In the genomic region with DNA sequence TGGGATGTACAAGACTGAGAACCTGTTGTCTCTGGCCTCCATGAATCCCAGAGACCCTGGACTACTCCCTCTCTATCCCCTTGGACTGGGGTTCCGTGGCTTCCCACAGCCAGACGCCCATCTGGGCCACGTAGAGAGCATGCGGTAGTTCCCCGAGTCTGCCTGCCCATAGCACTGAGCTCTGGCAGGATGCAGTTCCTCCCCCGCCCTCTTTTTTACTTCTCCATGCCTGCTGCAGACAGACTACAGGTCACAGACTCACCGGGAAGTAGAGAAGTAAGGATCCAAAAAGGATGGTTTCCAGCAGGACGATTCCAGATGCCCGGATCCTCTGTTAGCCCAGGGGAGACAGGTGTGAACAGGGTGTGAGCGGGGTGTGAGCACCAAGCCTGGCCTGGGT, we compare ENCODE assay signal across 28 mouse cellular contexts. TPM values are rescaled to one million over a fixed set of nuclear protein-coding genes. Genes with fewer than 3 reads are reported as not detected.
DNase-seq lines count a peak whose midpoint lies in the region; ATAC-seq and TF ChIP-seq lines count a peak whose summit lies in the region.
"Had no signal": no experiment of that assay in that cellular context is flagged by ENCODE, and none has a peak within 500 bp of the region (broad histone marks: within the 10 kb centered on the region; RNA-seq: fewer than 3 reads in every experiment).

No protein-coding gene starts in this region.

- peaks cover 27% of the 10 kb centered on the region for H3K4me1 ChIP-seq in midbrain, embryonic 10.5 days
- H3K4me1 ChIP-seq in midbrain, postnatal 0 days (ENCODE audit: insufficient read depth, low read length) = no peaks in the 10 kb centered on the region
- peaks cover 3 to 16% of the 10 kb centered on the region in 2 experiments for H3K4me1 ChIP-seq in MEL (ENCODE audit: control insufficient read depth in 1 of 2, insufficient read depth in 2 of 2, low read length in 2 of 2)
- peaks cover 14% of the 10 kb centered on the region for H3K4me1 ChIP-seq in forebrain, embryonic 12.5 days

- no peak overlapping the region for H3K4me2 ChIP-seq in midbrain, postnatal 0 days (ENCODE audit: low read depth, low read length, poor library complexity, severe bottlenecking)
- no peak overlapping the region for H3K4me2 ChIP-seq in forebrain, embryonic 12.5 days
- H3K4me2 ChIP-seq: embryonic facial prominence, embryonic 13.5 days; heart, embryonic 12.5 days; hindbrain, embryonic 14.5 days had no signal

- no peak for TF ChIP-seq EP300 in MEL (IDR thresholded peaks at IDR 0.05; ENCODE audit: low read depth in 1 of 2, low read length in 2 of 2)

- no peak overlapping the region for H3K9ac ChIP-seq in midbrain, postnatal 0 days (replicated peaks; ENCODE audit: low read length, poor library complexity, severe bottlenecking)
- 0 out of 2 replicates have a peak overlapping the region, but pooled peaks have one; percentile 23 for H3K9ac ChIP-seq in MEL (ENCODE audit: control insufficient read depth, low read depth, low read length, poor library complexity, severe bottlenecking)
- H3K9ac ChIP-seq in forebrain, embryonic 12.5 days = no peak overlapping the region
- H3K9ac ChIP-seq: embryonic facial prominence, embryonic 13.5 days; heart, embryonic 12.5 days; hindbrain, embryonic 14.5 days had no signal

- TF ChIP-seq CTCF in midbrain, postnatal 0 days (IDR thresholded peaks at IDR 0.05) = no peak
- TF ChIP-seq CTCF in MEL (IDR thresholded peaks at IDR 0.05 in 2 of 3, conservative IDR thresholded peaks at IDR 0.05 in 1 of 3; ENCODE audit: control insufficient read depth in 1 of 3, insufficient read depth in 1 of 3, low read depth in 2 of 3, low read length in 3 of 3, poor library complexity in 1 of 3, severe bottlenecking in 1 of 3) = no peak

- peak; percentile 80 for DNase-seq in heart, adult 11 months
- DNase-seq in heart, adult 8-10 months (ENCODE audit: low spot score) = no peak
- peak; percentile 10 for DNase-seq in midbrain, embryonic 10.5 days (ENCODE audit: low spot score)
- DNase-seq in midbrain, postnatal 0 days (ENCODE audit: low spot score) = no peak
- DNase-seq in MEL (ENCODE audit: low read depth, low spot score) = peak; percentile 41
- no peak for DNase-seq in spleen, postnatal 4 days (ENCODE audit: low spot score in 2 of 2)
- DNase-seq: adrenal gland, adult 2 months; adrenal gland, postnatal 14 days; cerebellum, adult 11 months; cerebellum, adult 2 months; cerebellum, adult 9-11 months; embryo, embryonic 11 days; gastrocnemius, postnatal 25 days; heart, postnatal 14 days; heart, postnatal 4 days had no signal

- no peak for ATAC-seq in midbrain, postnatal 0 days (ENCODE audit: low FRiP score)
- peak; percentile 45; the same call in 1 of the 2 replicates for ATAC-seq in common myeloid progenitor, adult 5-6 weeks (replicated peaks; ENCODE audit: low read depth, poor library complexity, severe bottlenecking)
- ATAC-seq in forebrain, embryonic 12.5 days (ENCODE audit: low FRiP score) = no peak
- ATAC-seq: forebrain, embryonic 14.5 days; hindbrain, postnatal 0 days; inflammation-experienced regulatory T-cells, adult 6 months; intestine, embryonic 16.5 days had no signal

- no peaks in the 10 kb centered on the region for H3K79me2 ChIP-seq in MEL (ENCODE audit: control insufficient read depth, insufficient read depth, low read length, poor library complexity)

- TF ChIP-seq POLR2A in MEL (IDR thresholded peaks at IDR 0.05; ENCODE audit: control insufficient read depth in 1 of 2, insufficient read depth in 1 of 2, low read depth in 1 of 2, low read length in 2 of 2, poor library complexity in 1 of 2) = no peak

- H3K27me3 ChIP-seq in midbrain, embryonic 10.5 days (ENCODE audit: low read depth, poor library complexity, severe bottlenecking) = peaks cover 24% of the 10 kb centered on the region
- H3K27me3 ChIP-seq in midbrain, postnatal 0 days (ENCODE audit: insufficient read depth, low read length) = no peaks in the 10 kb centered on the region
- H3K27me3 ChIP-seq in MEL (ENCODE audit: control insufficient read depth in 1 of 2, insufficient read depth in 2 of 2, low read length in 2 of 2) = no peaks in the 10 kb centered on the region; a peak in 1 of 4 replicates
- 0 out of 2 replicates have a peak, but pooled peaks cover 3% of the 10 kb centered on the region for H3K27me3 ChIP-seq in forebrain, embryonic 12.5 days
- H3K27me3 ChIP-seq: embryonic facial prominence, embryonic 13.5 days had no signal

- TF ChIP-seq RAD21 in MEL (IDR thresholded peaks at IDR 0.05; ENCODE audit: low read depth, low read length) = no peak

- WGBS in midbrain, embryonic 10.5 days = 85% methylated on average over 10 of the region's 10 CpGs
- WGBS in midbrain, postnatal 0 days = 77% methylated on average over 10 of the region's 10 CpGs
- 85% methylated on average over 10 of the region's 10 CpGs for WGBS in forebrain, embryonic 12.5 days

- H3K36me3 ChIP-seq in midbrain, embryonic 10.5 days = no peaks in the 10 kb centered on the region
- H3K36me3 ChIP-seq in midbrain, postnatal 0 days (ENCODE audit: insufficient read depth, low read length) = no peaks in the 10 kb centered on the region
- H3K36me3 ChIP-seq in MEL (ENCODE audit: control insufficient read depth in 1 of 2, insufficient read depth in 2 of 2, low read length in 2 of 2) = peaks cover 0 to 7% of the 10 kb centered on the region in 2 experiments; a peak in 2 of 4 replicates
- H3K36me3 ChIP-seq in forebrain, embryonic 12.5 days (replicated peaks) = no peaks in the 10 kb centered on the region
- H3K36me3 ChIP-seq: embryonic facial prominence, embryonic 10.5 days; embryonic facial prominence, embryonic 13.5 days; G1E; heart, embryonic 12.5 days had no signal

- no peak overlapping the region for H3K4me3 ChIP-seq in midbrain, embryonic 10.5 days
- no peak overlapping the region for H3K4me3 ChIP-seq in midbrain, postnatal 0 days (ENCODE audit: low read depth, low read length)
- H3K4me3 ChIP-seq in MEL (ENCODE audit: control insufficient read depth in 1 of 2, insufficient read depth in 1 of 2, low read depth in 2 of 2, low read length in 2 of 2) = no peak overlapping the region
- no peak overlapping the region for H3K4me3 ChIP-seq in forebrain, embryonic 12.5 days (replicated peaks)
- H3K4me3 ChIP-seq: embryonic facial prominence, embryonic 10.5 days; embryonic facial prominence, embryonic 13.5 days; erythroblast, embryonic 14.5 days; heart, embryonic 12.5 days had no signal

- H3K9me3 ChIP-seq in midbrain, embryonic 10.5 days (replicated peaks) = no peaks in the 10 kb centered on the region
- H3K9me3 ChIP-seq in midbrain, postnatal 0 days (ENCODE audit: low read length) = no peaks in the 10 kb centered on the region
- H3K9me3 ChIP-seq in MEL (replicated peaks; ENCODE audit: insufficient read depth, low read length) = no peaks in the 10 kb centered on the region
- H3K9me3 ChIP-seq in forebrain, embryonic 12.5 days = 0 out of 2 replicates have a peak, but pooled peaks cover 2% of the 10 kb centered on the region
- H3K9me3 ChIP-seq: embryonic facial prominence, embryonic 10.5 days; embryonic facial prominence, embryonic 13.5 days; G1E; heart, embryonic 12.5 days had no signal

- H3K27ac ChIP-seq in midbrain, embryonic 10.5 days (replicated peaks) = no peak overlapping the region
- H3K27ac ChIP-seq in midbrain, postnatal 0 days (ENCODE audit: low read depth, low read length) = no peak overlapping the region
- H3K27ac ChIP-seq in MEL (ENCODE audit: control insufficient read depth, low read depth, low read length) = no peak overlapping the region
- no peak overlapping the region for H3K27ac ChIP-seq in forebrain, embryonic 12.5 days
- H3K27ac ChIP-seq: embryonic facial prominence, embryonic 10.5 days; embryonic facial prominence, embryonic 13.5 days; hindbrain, embryonic 14.5 days; hindbrain, postnatal 0 days had no signal

TF ChIP-seq in MEL, 35 proteins besides CTCF, POLR2A, EP300 and RAD21 (continues in another document):
- TF ChIP-seq MEF2A (IDR thresholded peaks at IDR 0.05; ENCODE audit: extremely low read depth, insufficient replicate concordance, low read depth, low read length, poor library complexity, severe bottlenecking) (no peak), ETS1 (IDR thresholded peaks at IDR 0.05; ENCODE audit: low read depth, low read length) (no peak), MXI1 (IDR thresholded peaks at IDR 0.05; ENCODE audit: low read depth, low read length) (no peak)

RNA-seq across cellular contexts. Expression of gene Gpr179, which starts 6.4 kb away (rescaled TPM):
- total RNA-seq in heart, adult 8-10 months (2022) = under 1 TPM in 3 of 4 experiments, not detected in 1; 0.06 to 0.12 (median 0.06) TPM
- polyA plus RNA-seq in midbrain, embryonic 10.5 days (2016; fragmentation: Nextera tagmentation; extraction: Ambion mirVana) = 0.05 and 0.09 TPM in 2 replicates
- total RNA-seq in midbrain, postnatal 0 days (2014; rRNA removed) = 0.57 and 0.71 TPM in 2 replicates
- 0.66 and 0.78 TPM in 2 replicates for polyA plus RNA-seq in midbrain, postnatal 0 days (2015; fragmentation: Nextera tagmentation; extraction: Ambion mirVana)
- total RNA-seq in MEL (2012; rRNA removed) = under 0.01 and 0.04 TPM in 2 replicates
- under 1 TPM in 1 of 2 experiments, not detected in 1; 0.01 TPM for polyA plus RNA-seq in MEL (2012; ENCODE audit: insufficient read depth in 1 of 2, insufficient read length in 2 of 2, low read depth in 1 of 2, low replicate concordance in 2 of 2, missing spikeins in 1 of 2)
- total RNA-seq in common myeloid progenitor, adult 5-6 weeks (2017) = not detected in 2 replicates
- polyA plus RNA-seq in forebrain, embryonic 12.5 days (2016; fragmentation: Nextera tagmentation; extraction: Ambion mirVana) = 0.11 and 0.22 TPM in 2 replicates
- polyA plus RNA-seq: erythroblast, embryonic 14.5 days; hindbrain, embryonic 11.5 days had no signal

RNA-seq across cellular contexts. Expression of gene Socs7, which starts 16.9 kb away (rescaled TPM):
- total RNA-seq in heart, adult 8-10 months (2022) = 10 to 100 TPM; 19.2 to 23.4 (median 20.0) TPM
- 3.6 and 4.6 TPM in 2 replicates for polyA plus RNA-seq in midbrain, embryonic 10.5 days (2016; fragmentation: Nextera tagmentation; extraction: Ambion mirVana)
- total RNA-seq in midbrain, postnatal 0 days (2014; rRNA removed) = 54.9 and 60.4 TPM in 2 replicates
- polyA plus RNA-seq in midbrain, postnatal 0 days (2015; fragmentation: Nextera tagmentation; extraction: Ambion mirVana) = 6.9 and 7.4 TPM in 2 replicates
- total RNA-seq in MEL (2012; rRNA removed) = 18.7 and 21.0 TPM in 2 replicates
- 10 to 100 TPM in 1 of 2 experiments, not detected in 1; 19.3 TPM for polyA plus RNA-seq in MEL (2012; ENCODE audit: insufficient read depth in 1 of 2, insufficient read length in 2 of 2, low read depth in 1 of 2, low replicate concordance in 2 of 2, missing spikeins in 1 of 2)
- total RNA-seq in common myeloid progenitor, adult 5-6 weeks (2017) = 14.2 and 16.1 TPM in 2 replicates
- polyA plus RNA-seq in forebrain, embryonic 12.5 days (2016; fragmentation: Nextera tagmentation; extraction: Ambion mirVana) = 7.9 and 8.0 TPM in 2 replicates

RNA-seq across cellular contexts. Expression of gene Mrpl45, which starts 29.9 kb away (rescaled TPM):
- total RNA-seq in heart, adult 8-10 months (2022) = 10 to 100 TPM; 49.9 to 64.7 (median 56.9) TPM
- 61.7 and 69.5 TPM in 2 replicates for polyA plus RNA-seq in midbrain, embryonic 10.5 days (2016; fragmentation: Nextera tagmentation; extraction: Ambion mirVana)
- total RNA-seq in midbrain, postnatal 0 days (2014; rRNA removed) = 21.4 and 29.1 TPM in 2 replicates
- 33.0 and 36.0 TPM in 2 replicates for polyA plus RNA-seq in midbrain, postnatal 0 days (2015; fragmentation: Nextera tagmentation; extraction: Ambion mirVana)
- total RNA-seq in MEL (2012; rRNA removed) = 72.7 and 74.5 TPM in 2 replicates
- polyA plus RNA-seq in MEL (2012; ENCODE audit: insufficient read depth in 1 of 2, insufficient read length in 2 of 2, low read depth in 1 of 2, low replicate concordance in 2 of 2, missing spikeins in 1 of 2) = 10 to 100 TPM in 1 of 2 experiments, not detected in 1; 65.0 TPM
- total RNA-seq in common myeloid progenitor, adult 5-6 weeks (2017) = 22.0 and 23.3 TPM in 2 replicates
- 51.3 and 53.3 TPM in 2 replicates for polyA plus RNA-seq in forebrain, embryonic 12.5 days (2016; fragmentation: Nextera tagmentation; extraction: Ambion mirVana)

Comparison
In these comparisons a context has a peak if more than half of its experiments do, and no peak if none do; other contexts are left out.
1. DNase-seq: peak in heart, adult 11 months (single experiment), midbrain, embryonic 10.5 days (single experiment) and MEL (single experiment); none in heart, adult 8-10 months (single experiment), midbrain, postnatal 0 days (single experiment) and spleen, postnatal 4 days (0 of 2).